Mouse (Mus musculus) ES-E14 (cell line): ENCODE results near the gene Hp. TPM values are rescaled to one million over a fixed set of nuclear protein-coding genes. Genes with fewer than 3 reads are reported as not detected.

Source experiments
- DNase-seq: peaks from one replicate; pipeline ENCODE4 v3.0.0-alpha.2; 2013; ENCODE audit warnings: low read depth, low spot score
- H3K27ac ChIP-seq: 2 replicates; pipeline ENCODE4 v1.5.1; 2012; ENCODE audit warnings: low read depth, mild to moderate bottlenecking, low read length, moderate library complexity, mixed read lengths; ENCODE audit not compliant: poor library complexity, insufficient read depth, severe bottlenecking
- H3K36me3 ChIP-seq: 2 replicates; pipeline ENCODE4 v1.6.1; 2012; ENCODE audit warnings: mild to moderate bottlenecking, low read length, moderate library complexity, mixed read lengths; ENCODE audit not compliant: control insufficient read depth, poor library complexity, insufficient read depth, severe bottlenecking
- H3K4me1 ChIP-seq, 2 experiments: fragments of 150-350 bp in 1 of 2; sonication (generic) in 1 of 2; 2 replicates each; pipeline ENCODE4 v1.6.1; 2012; ENCODE audit warnings: low read length in 2 of 2, mild to moderate bottlenecking in 1 of 2, mixed read lengths in 1 of 2; ENCODE audit not compliant: control insufficient read depth in 2 of 2, insufficient read depth in 2 of 2, poor library complexity in 1 of 2
- H3K4me3 ChIP-seq, 2 experiments: fragments of 150-350 bp in 1 of 2; sonication (generic) in 1 of 2; 2 replicates each; pipeline ENCODE4 v1.5.1; 2012; ENCODE audit warnings: low read length in 2 of 2, low read depth in 1 of 2, mild to moderate bottlenecking in 1 of 2, mixed read lengths in 1 of 2; ENCODE audit not compliant: insufficient read depth in 1 of 2, poor library complexity in 1 of 2, severe bottlenecking in 1 of 2
- H3K9ac ChIP-seq: 2 replicates; pipeline ENCODE4 v1.6.1; 2012; ENCODE audit warnings: low read depth, mild to moderate bottlenecking, low read length, mixed read lengths; ENCODE audit not compliant: poor library complexity, insufficient read depth, severe bottlenecking
- H3K9me3 ChIP-seq: fragments of 150-350 bp; sonication (generic); 2 replicates; pipeline ENCODE4 v1.6.1; 2012; ENCODE audit warnings: low read depth, mild to moderate bottlenecking, low read length; ENCODE audit not compliant: control insufficient read depth, insufficient read depth
- CHD2 ChIP-seq: IDR thresholded peaks from 2 replicates; pipeline ENCODE4 v1.6.1; 2014; ENCODE audit warnings: mild to moderate bottlenecking, low read depth, low read length, inconsistent platforms
- HCFC1 ChIP-seq: IDR thresholded peaks from 2 replicates; pipeline ENCODE4 v1.6.1; 2012; ENCODE audit warnings: low read length, inconsistent platforms, borderline replicate concordance; ENCODE audit not compliant: insufficient read depth
- MAFK ChIP-seq: IDR thresholded peaks from 2 replicates; pipeline ENCODE4 v1.6.1; 2014; ENCODE audit warnings: mild to moderate bottlenecking, low read depth, low read length, inconsistent platforms; ENCODE audit not compliant: insufficient read depth
- ZC3H11A ChIP-seq: IDR thresholded peaks from 2 replicates; pipeline ENCODE4 v1.6.1; 2012; ENCODE audit warnings: low read depth, mild to moderate bottlenecking, inconsistent platforms, low read length, borderline replicate concordance
- ZNF384 ChIP-seq: IDR thresholded peaks from 2 replicates; pipeline ENCODE4 v1.6.1; 2012; ENCODE audit warnings: low read depth, low read length, inconsistent platforms
- in situ Hi-C, 2 experiments: fragments of 600-800 bp; cut with MboI; formaldehyde crosslinking; loops; one replicate each; pipeline ENCODE4 v1.15.1; 2025; ENCODE audit warnings: low sequenced_read_pairs in 2 of 2, inconsistent platforms in 1 of 2; ENCODE audit not compliant: unreplicated experiment in 2 of 2
- total RNA-seq: library from RNA; depleted of rRNA; stranded (reverse); fragments of 300-350 nt; gene quantifications from 2 replicates; pipeline ENCODE4 v1.2.3, GENCODE M21; 2012

Gene Hp
- total RNA-seq, 1 experiment: not detected

- no peak overlapping the region for H3K4me3 ChIP-seq
- no peak overlapping the region for H3K27ac ChIP-seq
- no peaks in the 10 kb centered on the region for H3K9me3 ChIP-seq
- peaks cover 43% of the 10 kb centered on the region for H3K36me3 ChIP-seq
- no peak overlapping the region for H3K9ac ChIP-seq
- TF ChIP-seq ZC3H11A: no peak
- no peaks in the 10 kb centered on the region for H3K4me1 ChIP-seq
- DNase-seq: peak; percentile 48
- in situ Hi-C loops: no loop called here
Measured at GRCm38 (mm10) chr8:109595854-109596253, 16.9 kb upstream of the Hp start.

GRCm38 (mm10) chr8:109593117-109593788 is 14.3 kb upstream of the Hp start:
- Histone ChIP-seq H3K9ac (no peak overlapping the region), H3K36me3 (peaks cover 33% of the 10 kb centered on the region), H3K4me3 (no peak overlapping the region), H3K4me1 (no peaks in the 10 kb centered on the region), H3K27ac (no peak overlapping the region), H3K9me3 (no peaks in the 10 kb centered on the region)
- in situ Hi-C loops: no loop called here
- TF ChIP-seq ZNF384: no peak
- no peak for TF ChIP-seq ZC3H11A
- TF ChIP-seq HCFC1: no peak
- TF ChIP-seq CHD2: no peak
- TF ChIP-seq MAFK: no peak
- peak; percentile 25 for DNase-seq

GRCm38 (mm10) chr8:109592164-109592563 is 13.2 kb upstream of the Hp start:
- in situ Hi-C loops: no loop called here
- Histone ChIP-seq H3K9ac (no peak overlapping the region), H3K36me3 (peaks cover 33% of the 10 kb centered on the region), H3K9me3 (no peaks in the 10 kb centered on the region), H3K4me1 (peaks cover 0 to 2% of the 10 kb centered on the region in 2 experiments; a peak in 1 of 4 replicates), H3K4me3 (no peak overlapping the region), H3K27ac (no peak overlapping the region)
- DNase-seq: no peak
- no peak for TF ChIP-seq ZC3H11A
- TF ChIP-seq MAFK: no peak
- TF ChIP-seq HCFC1: no peak
- no peak for TF ChIP-seq CHD2
- TF ChIP-seq ZNF384: no peak

- H3K27ac ChIP-seq: no peak overlapping the region
- no peak overlapping the region for H3K9ac ChIP-seq
- no peak for DNase-seq
- in situ Hi-C loops: no loop called here
- peaks cover 0 to 4% of the 10 kb centered on the region in 2 experiments; a peak in 1 of 4 replicates for H3K4me1 ChIP-seq
- no peaks in the 10 kb centered on the region for H3K9me3 ChIP-seq
- peaks cover 29% of the 10 kb centered on the region for H3K36me3 ChIP-seq
- TF ChIP-seq ZNF384 (no peak), CHD2 (no peak), MAFK (no peak), ZC3H11A (no peak)
- H3K4me3 ChIP-seq: no peak overlapping the region
Measured at GRCm38 (mm10) chr8:109591367-109591766, 12.4 kb upstream of the Hp start.

GRCm38 (mm10) chr8:109590901-109591300 is 11.9 kb upstream of the Hp start:
- no peak for TF ChIP-seq MAFK
- no peak for TF ChIP-seq ZC3H11A

More at GRCm38 (mm10) chr8:109590901-109591300, 11.9 kb upstream of the Hp start:
- in situ Hi-C loops: no loop called here
- DNase-seq: no peak
- no peak overlapping the region for H3K9ac ChIP-seq
- H3K4me1 ChIP-seq: peaks cover 0 to 4% of the 10 kb centered on the region in 2 experiments; a peak in 1 of 4 replicates
- no peak overlapping the region for H3K4me3 ChIP-seq
- no peaks in the 10 kb centered on the region for H3K9me3 ChIP-seq
- no peak overlapping the region for H3K27ac ChIP-seq
- peaks cover 29% of the 10 kb centered on the region for H3K36me3 ChIP-seq
